In genomic region chr17:63489525-63489924, GRCm38 (mm10) we compare ENCODE assay signal across 10 mouse cellular contexts.
"Had no signal": no experiment of that assay in that cellular context is flagged by ENCODE, and none has a peak within 500 bp of the region (broad histone marks: within the 10 kb centered on the region; RNA-seq: fewer than 3 reads in every experiment).

No protein-coding gene starts in this region.

- H3K27me3 ChIP-seq: hindbrain, embryonic 15.5 days; limb, embryonic 15.5 days; liver, embryonic 13.5 days; midbrain, embryonic 13.5 days; neural tube, embryonic 15.5 days had no signal

- H3K9me3 ChIP-seq: hindbrain, embryonic 15.5 days; limb, embryonic 15.5 days; liver, embryonic 13.5 days; midbrain, embryonic 13.5 days; neural tube, embryonic 15.5 days had no signal

- H3K27ac ChIP-seq: hindbrain, embryonic 15.5 days; limb, embryonic 15.5 days; liver, embryonic 13.5 days; midbrain, embryonic 13.5 days; neural tube, embryonic 15.5 days; stomach, postnatal 0 days had no signal

- DNase-seq: layer of hippocampus, postnatal 36 days; liver, embryonic 13.5 days; lung, adult 18-20 months; thymus, postnatal 4 days had no signal

- H3K4me3 ChIP-seq: hindbrain, embryonic 15.5 days; limb, embryonic 15.5 days; liver, embryonic 13.5 days; midbrain, embryonic 13.5 days; neural tube, embryonic 15.5 days had no signal

- H3K9ac ChIP-seq: hindbrain, embryonic 15.5 days; limb, embryonic 15.5 days; liver, embryonic 13.5 days; midbrain, embryonic 13.5 days; neural tube, embryonic 15.5 days had no signal

- H3K4me2 ChIP-seq: hindbrain, embryonic 15.5 days; limb, embryonic 15.5 days; liver, embryonic 13.5 days; midbrain, embryonic 13.5 days; neural tube, embryonic 15.5 days had no signal

- ATAC-seq: inflammation-experienced regulatory T-cells, adult 6 months; midbrain, embryonic 13.5 days had no signal
